8 mouse cellular contexts compared by ENCODE assay signal in the genomic region with DNA sequence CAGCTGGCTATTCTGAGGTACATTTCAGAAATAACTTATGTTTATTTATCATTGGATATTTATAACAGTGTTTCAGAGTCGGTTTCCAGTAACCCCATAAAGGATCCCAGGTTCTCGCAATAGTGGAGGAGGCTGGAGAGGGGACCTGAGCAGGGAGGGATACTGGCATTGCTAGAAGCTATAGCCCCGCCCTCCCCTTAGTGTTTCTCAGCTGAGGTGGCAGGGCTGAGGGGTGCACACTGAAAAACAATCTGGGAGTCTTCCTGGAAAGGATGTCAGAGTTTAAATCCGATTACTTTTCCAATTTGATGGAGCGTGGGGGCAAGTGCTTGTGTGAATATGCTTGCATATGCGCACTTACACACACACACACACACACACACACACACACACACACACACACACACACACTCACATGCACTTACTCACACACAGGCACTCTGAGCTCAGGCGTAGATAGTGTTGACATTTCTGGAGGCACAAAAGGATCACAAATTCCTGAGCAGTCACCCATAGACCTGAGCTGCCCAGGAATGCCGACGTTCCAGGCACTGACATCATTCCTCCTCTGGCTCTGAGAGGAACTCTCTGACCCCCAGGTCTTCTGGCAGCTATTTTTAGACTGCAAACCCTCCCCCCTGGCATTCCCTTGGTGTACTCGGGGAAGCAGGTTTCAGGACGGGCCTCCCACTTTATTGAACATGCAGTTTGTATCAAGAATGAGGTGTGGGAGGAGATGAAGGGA.
A peak's percentile ranks its signal among the peaks of the same experiment; 100 is the strongest.
DNase-seq lines count a peak whose midpoint lies in the region; ATAC-seq lines count a peak whose summit lies in the region.

No protein-coding gene starts in this region.

- 11% methylated on average over 11 of the region's 11 CpGs for WGBS in forebrain, embryonic 11.5 days
- 10% methylated on average over 11 of the region's 11 CpGs for WGBS in forebrain, embryonic 15.5 days
- WGBS in embryonic facial prominence, embryonic 10.5 days, result 13% methylated on average over 11 of the region's 11 CpGs
- 8% methylated on average over 11 of the region's 11 CpGs for WGBS in intestine, embryonic 14.5 days
- 35% methylated on average over 11 of the region's 11 CpGs for WGBS in liver, embryonic 16.5 days (ENCODE audit: insufficient replicate concordance)

- H3K27ac ChIP-seq in forebrain, embryonic 11.5 days (ENCODE audit: low read depth, low read length), result no peak overlapping the region
- no peak overlapping the region for H3K27ac ChIP-seq in forebrain, embryonic 15.5 days (replicated peaks)
- H3K27ac ChIP-seq in embryonic facial prominence, embryonic 10.5 days (replicated peaks), result peak overlapping the region; percentile 72
- H3K27ac ChIP-seq in intestine, embryonic 14.5 days (ENCODE audit: low read depth), result peak overlapping the region; percentile 51; the same call in 1 of the 2 replicates
- no peak overlapping the region for H3K27ac ChIP-seq in liver, embryonic 16.5 days (ENCODE audit: low read length)

- ATAC-seq in forebrain, embryonic 11.5 days (replicated peaks; ENCODE audit: low FRiP score), result peak; percentile 72; the same call in 1 of the 2 replicates
- no peak for ATAC-seq in forebrain, embryonic 15.5 days (replicated peaks)
- peak; percentile 92 for ATAC-seq in intestine, embryonic 14.5 days (replicated peaks; ENCODE audit: low FRiP score, low TSS enrichment, low read depth)
- peak; percentile 58; the same call in 1 of the 2 replicates for ATAC-seq in liver, embryonic 16.5 days (ENCODE audit: low read depth)

- no peak overlapping the region for H3K9ac ChIP-seq in forebrain, embryonic 11.5 days (ENCODE audit: low read length)
- no peak overlapping the region for H3K9ac ChIP-seq in forebrain, embryonic 15.5 days (replicated peaks)
- H3K9ac ChIP-seq in intestine, embryonic 14.5 days (ENCODE audit: low read length), result no peak overlapping the region
- no peak overlapping the region for H3K9ac ChIP-seq in liver, embryonic 16.5 days (ENCODE audit: low read depth, low read length)

- no peaks in the 10 kb centered on the region for H3K4me1 ChIP-seq in forebrain, embryonic 11.5 days (replicated peaks; ENCODE audit: control insufficient read depth, insufficient read depth, low read length)
- H3K4me1 ChIP-seq in forebrain, embryonic 15.5 days, result no peaks in the 10 kb centered on the region
- peaks cover 47% of the 10 kb centered on the region for H3K4me1 ChIP-seq in embryonic facial prominence, embryonic 10.5 days
- peaks cover 16% of the 10 kb centered on the region for H3K4me1 ChIP-seq in intestine, embryonic 14.5 days (replicated peaks; ENCODE audit: control insufficient read depth, insufficient read depth, low read length)
- no peaks in the 10 kb centered on the region for H3K4me1 ChIP-seq in liver, embryonic 16.5 days (ENCODE audit: control insufficient read depth, low read depth, low read length)

- H3K4me3 ChIP-seq in forebrain, embryonic 11.5 days (ENCODE audit: low read depth, low read length), result no peak overlapping the region
- no peak overlapping the region for H3K4me3 ChIP-seq in forebrain, embryonic 15.5 days
- H3K4me3 ChIP-seq in embryonic facial prominence, embryonic 10.5 days, result peak overlapping the region; percentile 8; the same call in 1 of the 2 replicates
- H3K4me3 ChIP-seq in intestine, embryonic 14.5 days (ENCODE audit: low read depth, low read length), result no peak overlapping the region
- H3K4me3 ChIP-seq in liver, embryonic 16.5 days (ENCODE audit: low read depth, low read length), result no peak overlapping the region

- H3K9me3 ChIP-seq in forebrain, embryonic 11.5 days (ENCODE audit: control insufficient read depth, low read length), result no peaks in the 10 kb centered on the region
- no peaks in the 10 kb centered on the region for H3K9me3 ChIP-seq in forebrain, embryonic 15.5 days
- H3K9me3 ChIP-seq in embryonic facial prominence, embryonic 10.5 days, result no peaks in the 10 kb centered on the region
- H3K9me3 ChIP-seq in intestine, embryonic 14.5 days (ENCODE audit: control insufficient read depth, low read length), result no peaks in the 10 kb centered on the region
- H3K9me3 ChIP-seq in liver, embryonic 16.5 days (replicated peaks; ENCODE audit: control insufficient read depth, low read length), result no peaks in the 10 kb centered on the region

- H3K36me3 ChIP-seq in forebrain, embryonic 11.5 days (ENCODE audit: control insufficient read depth, insufficient read depth, low read length), result no peaks in the 10 kb centered on the region
- H3K36me3 ChIP-seq in forebrain, embryonic 15.5 days, result no peaks in the 10 kb centered on the region
- no peaks in the 10 kb centered on the region for H3K36me3 ChIP-seq in embryonic facial prominence, embryonic 10.5 days (replicated peaks)
- no peaks in the 10 kb centered on the region for H3K36me3 ChIP-seq in intestine, embryonic 14.5 days (ENCODE audit: control insufficient read depth, insufficient read depth, low read length)
- H3K36me3 ChIP-seq in liver, embryonic 16.5 days (ENCODE audit: control insufficient read depth, insufficient read depth), result no peaks in the 10 kb centered on the region

- H3K4me2 ChIP-seq in forebrain, embryonic 11.5 days (ENCODE audit: low read depth, low read length, severe bottlenecking), result no peak overlapping the region
- no peak overlapping the region for H3K4me2 ChIP-seq in forebrain, embryonic 15.5 days (replicated peaks)
- peak overlapping the region; percentile 22; the same call in 1 of the 2 replicates for H3K4me2 ChIP-seq in intestine, embryonic 14.5 days (ENCODE audit: low read length)
- H3K4me2 ChIP-seq in liver, embryonic 16.5 days (ENCODE audit: low read depth, low read length), result no peak overlapping the region

- no peaks in the 10 kb centered on the region for H3K27me3 ChIP-seq in forebrain, embryonic 11.5 days (ENCODE audit: control insufficient read depth, insufficient read depth, low read length)
- H3K27me3 ChIP-seq in forebrain, embryonic 15.5 days, result no peaks in the 10 kb centered on the region
- no peaks in the 10 kb centered on the region for H3K27me3 ChIP-seq in embryonic facial prominence, embryonic 10.5 days (replicated peaks; ENCODE audit: low read depth, poor library complexity, severe bottlenecking)
- H3K27me3 ChIP-seq in intestine, embryonic 14.5 days (replicated peaks; ENCODE audit: control insufficient read depth, insufficient read depth, low read length), result no peaks in the 10 kb centered on the region
- H3K27me3 ChIP-seq in liver, embryonic 16.5 days (ENCODE audit: control insufficient read depth, insufficient read depth, low read depth, low read length), result no peaks in the 10 kb centered on the region

- peak; percentile 63 for DNase-seq in forebrain, embryonic 11.5 days (ENCODE audit: low spot score)
- peak; percentile 79 for DNase-seq in embryonic facial prominence, embryonic 10.5 days (ENCODE audit: low spot score)
- DNase-seq in intestine, embryonic 14.5 days (ENCODE audit: low spot score), result peak; percentile 66
- DNase-seq in testis, postnatal 10 days (ENCODE audit: low spot score), result peak; percentile 48
- no peak for DNase-seq in right cerebral cortex, postnatal 10 days (ENCODE audit: low spot score in 2 of 2)
- DNase-seq in cerebellum, adult 18-20 months, result no peak

Comparison
In these comparisons a context has a peak if more than half of its experiments do, and no peak if none do; other contexts are left out.
1. DNase-seq: peak in forebrain, embryonic 11.5 days (single experiment), embryonic facial prominence, embryonic 10.5 days (single experiment), intestine, embryonic 14.5 days (single experiment) and testis, postnatal 10 days (single experiment); none in right cerebral cortex, postnatal 10 days (0 of 2) and cerebellum, adult 18-20 months (0 of 2).
2. H3K27ac ChIP-seq: peak in embryonic facial prominence, embryonic 10.5 days (single experiment) and intestine, embryonic 14.5 days (single experiment); none in forebrain, embryonic 11.5 days (single experiment), forebrain, embryonic 15.5 days (single experiment) and liver, embryonic 16.5 days (single experiment).